ENCODE assay signal across 7 mouse cellular contexts in the genomic region with DNA sequence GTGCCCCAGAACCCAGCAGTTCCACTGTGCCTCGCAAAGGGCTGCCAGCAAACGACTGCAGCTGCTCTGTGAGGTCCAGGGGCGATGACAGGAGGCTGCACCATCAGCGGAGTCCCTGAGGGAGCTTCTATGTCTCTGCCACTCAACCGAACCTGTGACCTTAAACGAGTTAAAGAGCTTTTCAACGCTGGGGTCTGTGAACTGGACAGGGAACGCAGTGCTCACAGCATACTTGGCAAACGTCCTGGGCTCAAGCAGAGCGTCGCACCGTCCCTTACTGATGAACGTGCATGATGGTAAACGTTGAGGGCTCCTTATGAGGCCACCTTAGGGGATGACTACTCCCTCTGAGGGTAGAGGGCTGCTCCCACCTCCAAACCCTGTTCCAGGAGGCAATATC. TPM values are rescaled to one million over a fixed set of nuclear protein-coding genes. Genes with fewer than 3 reads are reported as not detected.
DNase-seq lines count a peak whose midpoint lies in the region; ATAC-seq and TF ChIP-seq lines count a peak whose summit lies in the region.

No protein-coding gene starts in this region.

- no peak overlapping the region for H3K27ac ChIP-seq in neural tube, embryonic 11.5 days (ENCODE audit: low read depth, low read length)
- H3K27ac ChIP-seq in forebrain, embryonic 12.5 days = peak overlapping the region; percentile 79
- peak overlapping the region; percentile 70; the same call in 1 of the 2 replicates for H3K27ac ChIP-seq in limb, embryonic 14.5 days (replicated peaks; ENCODE audit: low read depth, low read length)
- peak overlapping the region; percentile 82 for H3K27ac ChIP-seq in stomach, embryonic 15.5 days

- peak overlapping the region; percentile 74 for H3K4me2 ChIP-seq in neural tube, embryonic 11.5 days (ENCODE audit: low read depth)
- peak overlapping the region; percentile 76 for H3K4me2 ChIP-seq in forebrain, embryonic 12.5 days
- peak overlapping the region; percentile 66 for H3K4me2 ChIP-seq in limb, embryonic 14.5 days (replicated peaks; ENCODE audit: low read depth, low read length, severe bottlenecking)
- H3K4me2 ChIP-seq in stomach, embryonic 15.5 days = peak overlapping the region; percentile 87

- ATAC-seq in neural tube, embryonic 11.5 days (ENCODE audit: insufficient read depth, low FRiP score, low TSS enrichment) = no peak
- peak; percentile 1; the same call in 1 of the 2 replicates for ATAC-seq in forebrain, embryonic 12.5 days (ENCODE audit: low FRiP score)
- ATAC-seq in limb, embryonic 14.5 days (ENCODE audit: low FRiP score, low read depth) = no peak
- no peak; the same call in 1 of the 2 replicates for ATAC-seq in stomach, embryonic 15.5 days (ENCODE audit: insufficient read depth, low FRiP score, low read depth)

- no peak for TF ChIP-seq POLR2A in limb, embryonic 14.5 days (IDR thresholded peaks at IDR 0.05; ENCODE audit: borderline replicate concordance, extremely low read depth, insufficient read depth, insufficient read length)

- DNase-seq in neural tube, embryonic 11.5 days (ENCODE audit: low spot score) = no peak
- DNase-seq in neural tube, embryonic 10.5 days (ENCODE audit: extremely low spot score, low spot score) = no peak
- no peak for DNase-seq in limb, embryonic 14.5 days (ENCODE audit: low spot score)
- DNase-seq in urinary bladder, postnatal 10 days (ENCODE audit: low spot score) = no peak
- DNase-seq in frontal cortex, postnatal 10 days (ENCODE audit: low spot score in 2 of 2) = no peak

- H3K9ac ChIP-seq in neural tube, embryonic 11.5 days (ENCODE audit: low read length) = peak overlapping the region; percentile 48; the same call in 1 of the 2 replicates
- H3K9ac ChIP-seq in forebrain, embryonic 12.5 days = peak overlapping the region; percentile 82
- peak overlapping the region; percentile 64 for H3K9ac ChIP-seq in limb, embryonic 14.5 days (ENCODE audit: low read depth, low read length, severe bottlenecking)
- 0 out of 2 replicates have a peak overlapping the region, but pooled peaks have one; percentile 10 for H3K9ac ChIP-seq in stomach, embryonic 15.5 days

- WGBS in neural tube, embryonic 11.5 days = 2% methylated on average over 14 of the region's 14 CpGs
- WGBS in forebrain, embryonic 12.5 days = 2% methylated on average over 14 of the region's 14 CpGs
- 3% methylated on average over 14 of the region's 14 CpGs for WGBS in limb, embryonic 14.5 days
- WGBS in stomach, embryonic 15.5 days = under 1% methylated on average over 14 of the region's 14 CpGs

- peaks cover 24% of the 10 kb centered on the region for H3K4me1 ChIP-seq in neural tube, embryonic 11.5 days (ENCODE audit: control insufficient read depth, insufficient read depth, low read length)
- H3K4me1 ChIP-seq in forebrain, embryonic 12.5 days = peaks cover 48% of the 10 kb centered on the region
- H3K4me1 ChIP-seq in limb, embryonic 14.5 days (ENCODE audit: control insufficient read depth, insufficient read depth, low read length) = peaks cover 17% of the 10 kb centered on the region
- H3K4me1 ChIP-seq in stomach, embryonic 15.5 days = peaks cover 36% of the 10 kb centered on the region

- H3K4me3 ChIP-seq in neural tube, embryonic 11.5 days (ENCODE audit: low read depth, low read length) = peak overlapping the region; percentile 62
- H3K4me3 ChIP-seq in forebrain, embryonic 12.5 days (replicated peaks) = peak overlapping the region; percentile 60
- H3K4me3 ChIP-seq in limb, embryonic 14.5 days (replicated peaks; ENCODE audit: low read length) = peak overlapping the region; percentile 59
- H3K4me3 ChIP-seq in stomach, embryonic 15.5 days (replicated peaks) = peak overlapping the region; percentile 75

- H3K27me3 ChIP-seq in neural tube, embryonic 11.5 days (ENCODE audit: control insufficient read depth, insufficient read depth, low read length) = no peaks in the 10 kb centered on the region
- H3K27me3 ChIP-seq in forebrain, embryonic 12.5 days = no peaks in the 10 kb centered on the region
- no peaks in the 10 kb centered on the region for H3K27me3 ChIP-seq in limb, embryonic 14.5 days (ENCODE audit: control insufficient read depth, insufficient read depth, low read length)
- H3K27me3 ChIP-seq in stomach, embryonic 15.5 days (replicated peaks) = no peaks in the 10 kb centered on the region

- no peaks in the 10 kb centered on the region for H3K36me3 ChIP-seq in neural tube, embryonic 11.5 days (ENCODE audit: control insufficient read depth, insufficient read depth, low read length)
- H3K36me3 ChIP-seq in forebrain, embryonic 12.5 days (replicated peaks) = peaks cover 1% of the 10 kb centered on the region; the same call in 1 of the 2 replicates
- H3K36me3 ChIP-seq in limb, embryonic 14.5 days (ENCODE audit: control insufficient read depth, insufficient read depth, low read length) = peaks cover 13% of the 10 kb centered on the region; the same call in 1 of the 2 replicates
- peaks cover 2% of the 10 kb centered on the region; the same call in 1 of the 2 replicates for H3K36me3 ChIP-seq in stomach, embryonic 15.5 days

- H3K9me3 ChIP-seq in neural tube, embryonic 11.5 days (ENCODE audit: control insufficient read depth, low read length) = no peaks in the 10 kb centered on the region
- H3K9me3 ChIP-seq in forebrain, embryonic 12.5 days = no peaks in the 10 kb centered on the region
- H3K9me3 ChIP-seq in limb, embryonic 14.5 days (ENCODE audit: control insufficient read depth, low read length) = no peaks in the 10 kb centered on the region
- no peaks in the 10 kb centered on the region for H3K9me3 ChIP-seq in stomach, embryonic 15.5 days

RNA-seq across cellular contexts. Expression of a gene that starts 0.4 kb away (rescaled TPM):
- 108 and 115 TPM in 2 replicates for polyA plus RNA-seq in neural tube, embryonic 11.5 days (2014; fragmentation: Nextera tagmentation; extraction: Ambion mirVana)
- 73.1 and 81.9 TPM in 2 replicates for polyA plus RNA-seq in forebrain, embryonic 12.5 days (2016; fragmentation: Nextera tagmentation; extraction: Ambion mirVana)
- 76.4 and 88.9 TPM in 2 replicates for polyA plus RNA-seq in limb, embryonic 14.5 days (2012; rRNA removed)
- 52.1 and 56.2 TPM in 2 replicates for polyA plus RNA-seq in limb, embryonic 14.5 days (2014; fragmentation: Nextera tagmentation; extraction: Ambion mirVana)
- 57.6 and 62.6 TPM in 2 replicates for polyA plus RNA-seq in stomach, embryonic 15.5 days (2015; fragmentation: Nextera tagmentation; extraction: Ambion mirVana)

RNA-seq across cellular contexts. Expression of a gene that starts 0.7 kb away (rescaled TPM):
- polyA plus RNA-seq in neural tube, embryonic 11.5 days (2014; fragmentation: Nextera tagmentation; extraction: Ambion mirVana) = 5.8 and 6.0 TPM in 2 replicates
- 10.2 and 12.1 TPM in 2 replicates for polyA plus RNA-seq in forebrain, embryonic 12.5 days (2016; fragmentation: Nextera tagmentation; extraction: Ambion mirVana)
- polyA plus RNA-seq in limb, embryonic 14.5 days (2012; rRNA removed) = 16.3 and 18.2 TPM in 2 replicates
- polyA plus RNA-seq in limb, embryonic 14.5 days (2014; fragmentation: Nextera tagmentation; extraction: Ambion mirVana) = 6.7 and 8.1 TPM in 2 replicates
- 5.7 TPM in 2 replicates for polyA plus RNA-seq in stomach, embryonic 15.5 days (2015; fragmentation: Nextera tagmentation; extraction: Ambion mirVana)

RNA-seq across cellular contexts. Expression of a gene that starts 6.5 kb away (rescaled TPM):
- polyA plus RNA-seq in neural tube, embryonic 11.5 days (2014; fragmentation: Nextera tagmentation; extraction: Ambion mirVana) = 10.3 and 10.8 TPM in 2 replicates
- polyA plus RNA-seq in forebrain, embryonic 12.5 days (2016; fragmentation: Nextera tagmentation; extraction: Ambion mirVana) = 15.3 and 16.2 TPM in 2 replicates
- polyA plus RNA-seq in limb, embryonic 14.5 days (2012; rRNA removed) = 48.3 and 56.4 TPM in 2 replicates
- polyA plus RNA-seq in limb, embryonic 14.5 days (2014; fragmentation: Nextera tagmentation; extraction: Ambion mirVana) = 9.2 and 12.2 TPM in 2 replicates
- 15.4 and 16.4 TPM in 2 replicates for polyA plus RNA-seq in stomach, embryonic 15.5 days (2015; fragmentation: Nextera tagmentation; extraction: Ambion mirVana)

RNA-seq across cellular contexts. Expression of a gene that starts 20.5 kb away (rescaled TPM):
- 27.6 and 29.0 TPM in 2 replicates for polyA plus RNA-seq in neural tube, embryonic 11.5 days (2014; fragmentation: Nextera tagmentation; extraction: Ambion mirVana)
- 29.1 and 30.0 TPM in 2 replicates for polyA plus RNA-seq in forebrain, embryonic 12.5 days (2016; fragmentation: Nextera tagmentation; extraction: Ambion mirVana)
- 29.5 and 50.9 TPM in 2 replicates for polyA plus RNA-seq in limb, embryonic 14.5 days (2012; rRNA removed)
- 25.9 and 26.7 TPM in 2 replicates for polyA plus RNA-seq in limb, embryonic 14.5 days (2014; fragmentation: Nextera tagmentation; extraction: Ambion mirVana)
- polyA plus RNA-seq in stomach, embryonic 15.5 days (2015; fragmentation: Nextera tagmentation; extraction: Ambion mirVana) = 23.2 and 23.7 TPM in 2 replicates

RNA-seq across cellular contexts. Expression of a gene that starts 26.5 kb away (rescaled TPM):
- 126 and 130 TPM in 2 replicates for polyA plus RNA-seq in neural tube, embryonic 11.5 days (2014; fragmentation: Nextera tagmentation; extraction: Ambion mirVana)
- 104 TPM in 2 replicates for polyA plus RNA-seq in forebrain, embryonic 12.5 days (2016; fragmentation: Nextera tagmentation; extraction: Ambion mirVana)
- polyA plus RNA-seq in limb, embryonic 14.5 days (2012; rRNA removed) = 62.7 and 76.1 TPM in 2 replicates
- 59.4 and 67.4 TPM in 2 replicates for polyA plus RNA-seq in limb, embryonic 14.5 days (2014; fragmentation: Nextera tagmentation; extraction: Ambion mirVana)
- polyA plus RNA-seq in stomach, embryonic 15.5 days (2015; fragmentation: Nextera tagmentation; extraction: Ambion mirVana) = 74.2 and 75.0 TPM in 2 replicates

Comparison
In these comparisons a context has a peak if more than half of its experiments do, and no peak if none do; other contexts are left out.
1. H3K9ac ChIP-seq: peak in every context shown above with its lines; median percentile 82 in forebrain, embryonic 12.5 days; 64 in limb, embryonic 14.5 days; 48 in neural tube, embryonic 11.5 days; 10 in stomach, embryonic 15.5 days.